Mouse (Mus musculus) adrenal gland, postnatal 14 days (tissue): ENCODE data around the gene Zfp704. TPM values are rescaled to one million over a fixed set of nuclear protein-coding genes. Genes with fewer than 3 reads are reported as not detected.

Source experiments
- DNase-seq: peaks from one replicate; pipeline ENCODE4 v3.0.0; 2021; ENCODE audit warnings: mixed read lengths
- total RNA-seq: library from RNA; stranded (reverse); gene quantifications from 2 replicates; pipeline ENCODE4 v1.2.3, GENCODE M21; 2021

Zfp704 gene
- total RNA-seq, 1 experiment from 2014 or later: 14.6 TPM

DNA sequence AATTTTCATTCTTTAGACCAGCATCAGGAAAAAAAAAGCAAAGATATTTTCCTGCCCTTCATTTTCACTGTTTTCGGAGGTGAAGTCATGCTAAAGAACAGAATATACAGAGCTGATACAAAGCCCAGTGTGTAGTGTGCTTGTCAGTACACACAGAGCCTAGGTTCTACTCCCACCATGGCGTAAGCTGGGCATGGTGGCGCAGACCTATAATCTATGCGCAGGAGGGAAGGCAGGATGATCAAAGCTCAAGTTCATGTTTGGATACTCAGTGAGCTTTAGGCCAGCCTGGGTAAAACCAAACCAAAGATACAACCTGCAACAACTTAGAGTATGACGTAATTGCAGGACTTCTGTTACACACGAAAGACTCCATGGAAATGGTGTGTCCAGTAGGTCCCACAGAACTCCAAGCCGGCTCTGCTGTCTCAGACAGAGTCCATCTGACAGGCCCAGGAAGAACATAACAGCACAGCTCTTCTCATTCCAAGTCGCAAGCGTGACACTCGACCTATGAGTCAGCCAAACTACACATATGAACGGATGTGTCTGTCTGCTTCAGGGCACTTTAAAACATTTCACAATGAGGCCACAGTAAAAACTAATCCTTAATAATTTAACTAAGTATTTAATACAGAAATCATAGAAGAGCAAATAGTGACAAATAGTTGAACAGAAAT is 47.1 kb downstream of the Zfp704 start:
- no peak for DNase-seq

- DNase-seq: no peak
These were observed 51.9 kb downstream of the Zfp704 start for GRCm38 (mm10) chr3:9557778-9558560.

GRCm38 (mm10) chr3:9556137-9556536 is 53.7 kb downstream of the Zfp704 start:
- no peak for DNase-seq

GRCm38 (mm10) chr3:9554916-9555315 is 55.0 kb downstream of the Zfp704 start:
- no peak for DNase-seq

GRCm38 (mm10) chr3:9552332-9552731 is 57.6 kb downstream of the Zfp704 start:
- no peak for DNase-seq

GRCm38 (mm10) chr3:9550930-9551329 is 59.0 kb downstream of the Zfp704 start:
- DNase-seq: no peak

- no peak for DNase-seq
These were observed 60.1 kb downstream of the Zfp704 start for GRCm38 (mm10) chr3:9549815-9550214.

DNA sequence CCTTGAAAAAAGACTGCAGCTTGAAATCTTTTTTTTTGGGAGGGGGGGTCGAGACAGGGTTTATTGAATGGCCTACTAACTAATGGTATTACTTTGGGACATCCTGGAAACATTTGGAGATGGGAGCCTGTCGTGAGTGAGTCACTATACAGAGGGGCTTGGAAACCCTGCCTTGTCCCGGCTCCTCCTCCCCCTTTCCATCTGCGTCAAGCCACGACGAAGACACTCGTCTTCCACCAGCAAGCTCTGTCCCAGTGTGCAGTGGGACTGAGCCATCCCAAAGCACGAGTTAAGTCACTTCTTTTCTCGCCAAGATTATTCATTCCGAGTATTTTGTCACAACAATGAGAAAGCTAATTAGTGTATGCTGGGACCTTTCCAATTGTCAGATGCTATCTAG is 61.7 kb downstream of the Zfp704 start:
- DNase-seq: no peak

DNA sequence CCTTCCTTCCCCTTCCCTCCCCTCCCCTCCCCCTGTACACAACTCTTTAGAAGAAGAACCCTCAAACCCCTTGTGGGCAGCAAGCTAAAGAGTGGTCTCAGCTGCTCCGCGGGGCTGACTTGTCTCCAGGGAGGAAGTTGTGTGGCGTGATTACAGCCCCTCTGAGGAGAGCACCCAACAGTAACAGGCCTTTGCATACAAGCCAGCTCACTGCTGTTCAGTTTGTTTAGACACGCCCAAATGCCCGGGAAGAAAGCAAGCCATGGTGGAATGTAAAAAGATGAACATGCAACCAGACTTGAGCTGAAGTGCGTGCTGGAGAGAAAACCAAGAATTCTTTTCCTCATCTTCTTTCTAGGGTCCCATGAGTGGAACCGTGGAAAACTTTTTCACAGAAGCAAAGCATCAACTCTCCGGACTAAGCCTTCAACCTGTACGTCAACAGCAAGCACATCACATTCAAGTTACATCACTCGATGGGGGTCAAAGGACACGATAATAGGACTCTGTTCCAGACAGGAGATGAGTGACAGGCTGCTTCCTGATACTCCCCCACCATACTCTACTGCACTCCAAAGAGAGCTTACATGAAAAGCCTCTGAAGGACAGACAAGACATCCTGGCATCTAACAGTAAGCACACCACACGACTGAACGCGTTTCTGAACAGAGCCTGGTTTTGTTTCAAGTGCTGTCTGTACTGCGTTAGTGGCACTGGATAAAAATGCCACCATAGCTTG is 62.8 kb downstream of the Zfp704 start:
- no peak for DNase-seq

DNA sequence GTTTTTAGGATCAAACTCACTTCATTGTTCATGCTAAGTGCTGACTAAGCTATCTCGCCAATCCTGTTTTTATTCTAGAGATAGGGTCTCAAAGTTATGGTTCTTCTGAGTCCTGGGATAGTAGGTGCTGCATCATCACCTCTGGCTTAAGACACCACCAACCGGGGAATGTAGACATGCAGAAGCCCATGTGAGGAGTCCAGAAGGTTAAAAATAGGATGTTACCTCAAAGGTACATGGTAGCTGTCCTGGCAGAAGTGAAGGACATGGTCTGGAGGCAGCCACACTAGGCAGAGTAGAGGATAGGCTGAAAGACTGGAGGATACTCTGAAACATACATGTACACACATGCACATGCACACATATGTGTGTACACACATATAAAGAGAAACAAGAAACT is 65.5 kb downstream of the Zfp704 start:
- no peak for DNase-seq

- DNase-seq: no peak
These were observed 66.0 kb downstream of the Zfp704 start for GRCm38 (mm10) chr3:9543916-9544315.

GRCm38 (mm10) chr3:9543463-9543862 is 66.4 kb downstream of the Zfp704 start:
- no peak for DNase-seq

DNA sequence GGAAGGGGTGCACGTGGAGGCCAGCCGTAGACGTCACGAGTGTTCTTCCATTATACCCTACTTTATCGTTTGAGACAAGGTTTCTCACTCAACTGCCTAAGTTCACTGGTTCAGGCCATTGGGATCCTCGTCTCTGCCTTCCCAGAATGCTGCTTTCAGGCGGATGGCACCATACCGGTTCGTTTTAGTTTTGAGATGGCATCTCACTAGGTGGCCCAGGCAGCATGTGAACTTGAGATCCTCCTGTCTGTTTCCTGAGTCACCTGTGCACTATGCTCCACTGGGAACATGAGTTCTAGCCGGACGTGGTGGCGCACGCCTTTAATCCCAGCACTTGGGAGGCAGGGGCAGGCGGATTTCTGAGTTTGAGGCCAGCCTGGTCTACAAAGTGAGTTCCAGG is 68.3 kb downstream of the Zfp704 start:
- DNase-seq: no peak

- no peak for DNase-seq
These were observed 71.4 kb downstream of the Zfp704 start for GRCm38 (mm10) chr3:9538510-9538909.

GRCm38 (mm10) chr3:9537889-9538288 is 72.0 kb downstream of the Zfp704 start:
- DNase-seq: no peak

GRCm38 (mm10) chr3:9530097-9530780 is 79.6 kb downstream of the Zfp704 start:
- DNase-seq: peak; percentile 46

- no peak for DNase-seq
These were observed 85.5 kb downstream of the Zfp704 start for GRCm38 (mm10) chr3:9524429-9524828.

GRCm38 (mm10) chr3:9523081-9523932 is 86.6 kb downstream of the Zfp704 start:
- peak; percentile 17 for DNase-seq

GRCm38 (mm10) chr3:9522009-9522408 is 87.9 kb downstream of the Zfp704 start:
- no peak for DNase-seq

GRCm38 (mm10) chr3:9520728-9521054 is 89.2 kb downstream of the Zfp704 start:
- DNase-seq: no peak

DNA sequence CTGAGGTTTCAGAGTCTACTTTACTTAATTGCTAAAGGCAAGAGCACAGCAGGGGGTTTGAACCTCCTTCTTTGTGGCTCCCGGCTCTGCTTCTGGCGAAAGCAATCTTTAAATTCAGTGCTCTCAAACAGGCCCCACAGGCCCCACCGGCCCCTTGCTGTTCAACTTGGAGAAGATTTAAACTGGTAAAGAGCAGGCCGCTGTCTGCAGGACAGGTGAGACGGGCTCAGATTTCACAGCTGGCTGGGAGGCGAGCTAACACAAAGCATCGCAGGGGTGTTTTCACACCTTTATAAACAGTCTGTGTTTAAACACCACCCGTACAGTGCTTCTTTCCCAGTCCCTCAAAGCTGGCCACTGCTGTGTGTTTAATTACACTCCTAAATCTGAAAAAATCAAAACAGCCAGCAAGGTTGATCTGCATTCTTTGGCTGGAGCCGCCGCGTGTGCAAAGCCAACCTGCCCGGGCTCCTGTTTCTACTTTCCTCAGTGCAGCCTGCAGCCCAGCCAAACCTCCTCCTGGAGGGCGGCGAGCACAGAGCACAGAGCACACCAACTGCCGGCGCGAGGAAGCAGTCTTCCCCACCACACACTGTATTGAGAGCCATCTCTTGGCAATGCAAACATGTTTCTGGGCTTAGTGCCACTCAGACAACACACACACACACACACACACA is 89.7 kb downstream of the Zfp704 start:
- peak; percentile 59 for DNase-seq
